Mouse (Mus musculus) T-helper 2 cell (primary cell): ENCODE measurements at regions not wholly inside any gene's neighbourhood (a gene's known extent, or its start where the extent isn't known, plus 50 kb on each side); places are given as distances from the start of the nearest gene placed in this dataset.

Experiments used
- in situ Hi-C: fragments of 300-600 bp; cut with MboI, MseI; formaldehyde crosslinking; loops from one replicate; pipeline ENCODE4 v1.15.1; 2025; ENCODE audit warnings: high pct_unique_total_duplicates

DNA sequence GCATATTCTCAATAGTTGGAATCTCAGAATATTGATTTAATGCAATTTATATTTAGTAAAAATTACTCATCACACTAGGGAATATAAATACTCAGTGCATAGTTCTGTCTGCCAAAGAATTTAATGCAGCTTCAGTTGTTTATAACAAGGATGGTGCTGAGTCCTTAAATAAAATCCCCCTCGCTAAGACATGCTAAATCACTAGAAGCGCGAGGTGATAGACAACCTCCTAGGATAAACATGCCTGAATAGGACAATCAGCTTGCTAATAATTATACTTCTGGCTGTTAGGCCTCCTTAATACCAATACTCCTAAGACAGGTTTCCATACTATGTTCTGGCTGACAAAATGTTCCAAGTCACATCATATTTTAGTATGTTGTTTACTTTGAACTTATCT, 3650.0 kb downstream of the 9330182O14Rik start:
- in situ Hi-C loops: no loop called here

- in situ Hi-C loops: no loop called here
Measured at GRCm38 (mm10) chr15:43803342-43803741, 3669.2 kb downstream of the 9330182O14Rik start.
